Mouse (Mus musculus) hindbrain, embryonic 16.5 days (tissue): Measurements from ENCODE around the gene Pard3b. TPM values are rescaled to one million over a fixed set of nuclear protein-coding genes. Genes with fewer than 3 reads are reported as not detected.
A peak's percentile ranks its signal among the peaks of the same experiment; 100 is the strongest.

Source experiments
- ATAC-seq: fragments of 200-750 bp; cut with Nextera tagmentation; 2 replicates; pipeline ENCODE4 v1.8.0; 2017; ENCODE audit warnings: moderate TSS enrichment, moderate library complexity
- H3K27ac ChIP-seq: fragments of 300-500 bp; sonication (generic); 2 replicates; pipeline ENCODE4 v1.5.1; 2014; ENCODE audit warnings: low read depth, mild to moderate bottlenecking, control low read depth, low read length, moderate library complexity
- H3K27me3 ChIP-seq: fragments of 300-500 bp; sonication (generic); replicated peaks from 2 replicates; pipeline ENCODE4 v1.6.1; 2014; ENCODE audit warnings: low read length; ENCODE audit not compliant: control insufficient read depth, insufficient read depth
- H3K36me3 ChIP-seq: fragments of 300-500 bp; sonication (generic); 2 replicates; pipeline ENCODE4 v1.6.1; 2014; ENCODE audit warnings: mild to moderate bottlenecking, low read length, moderate library complexity, mixed read lengths; ENCODE audit not compliant: control insufficient read depth, insufficient read depth
- H3K4me1 ChIP-seq: fragments of 300-500 bp; sonication (generic); 2 replicates; pipeline ENCODE4 v1.6.1; 2014; ENCODE audit warnings: low read depth, low read length; ENCODE audit not compliant: control insufficient read depth, insufficient read depth
- H3K4me2 ChIP-seq: fragments of 300-500 bp; sonication (generic); 2 replicates; pipeline ENCODE4 v1.6.1; 2014; ENCODE audit warnings: mild to moderate bottlenecking, low read length, control low read depth, moderate library complexity
- H3K4me3 ChIP-seq: fragments of 300-500 bp; sonication (generic); 2 replicates; pipeline ENCODE4 v1.5.1; 2014; ENCODE audit warnings: mild to moderate bottlenecking, low read length, control low read depth, moderate library complexity
- H3K9ac ChIP-seq: fragments of 300-500 bp; sonication (generic); 2 replicates; pipeline ENCODE4 v1.6.1; 2014; ENCODE audit warnings: low read depth, mild to moderate bottlenecking, control low read depth, low read length, moderate library complexity
- H3K9me3 ChIP-seq: fragments of 300-500 bp; sonication (generic); 2 replicates; pipeline ENCODE4 v1.6.1; 2014; ENCODE audit warnings: mild to moderate bottlenecking, low read length, moderate library complexity; ENCODE audit not compliant: control insufficient read depth
- WGBS: fragments of 180-500 bp; shearing (Covaris S2); extraction: QIAGEN DNeasy Blood & Tissue Kit; methylation state at CpG from one replicate; pipeline ENCODE4 v1.1.7; 2014; 5-methylcytosine and 5-hydroxymethylcytosine counted together
- polyA plus RNA-seq: library from polyadenylated mRNA; unstranded; fragments of >200 nt; fragmentation: Nextera tagmentation; extraction: Ambion mirVana; gene quantifications from 2 replicates; pipeline ENCODE4 v1.2.1, GENCODE M21; 2015

The Pard3b gene
- polyA plus RNA-seq, 1 experiment from 2014 or later, result 8.9 TPM

DNA sequence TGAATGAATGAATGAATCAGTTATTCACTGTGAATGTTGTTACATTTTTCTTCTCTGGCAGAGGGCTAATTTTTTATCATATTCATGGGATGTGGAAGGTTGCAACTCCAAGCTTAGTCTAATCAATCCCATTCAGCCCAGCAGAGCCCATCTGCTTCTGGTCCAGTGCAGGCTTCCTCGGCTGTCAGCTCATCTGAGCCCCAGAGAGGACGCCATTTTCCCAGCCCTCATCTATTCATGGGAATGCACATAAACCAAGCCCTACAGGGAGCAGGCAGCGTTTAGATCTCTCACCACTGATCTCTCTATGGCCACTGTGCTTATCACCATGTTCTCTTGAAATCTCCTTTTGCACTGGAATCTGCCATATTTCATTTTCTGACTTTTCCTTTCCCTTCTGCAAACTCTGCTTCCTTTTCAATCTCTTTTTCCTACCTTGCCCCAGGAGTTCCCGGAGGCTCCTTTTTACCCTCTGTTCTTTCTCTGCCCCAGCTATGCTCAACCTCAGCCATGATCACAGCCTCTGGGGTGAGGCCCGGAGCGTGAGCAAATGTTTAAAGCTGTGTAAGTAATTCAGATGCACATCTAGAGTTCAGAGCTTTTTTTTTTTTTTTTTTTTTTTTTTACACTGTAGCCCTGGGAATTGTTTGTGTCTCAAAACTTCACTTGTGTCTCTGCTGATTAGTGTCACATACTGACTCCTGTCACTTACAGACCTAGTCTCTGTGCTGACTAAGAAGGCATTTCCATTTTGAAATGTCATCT is 241.3 kb downstream of the Pard3b start:
- no peaks in the 10 kb centered on the region for H3K36me3 ChIP-seq
- ATAC-seq, result no peak
- 64% methylated on average over 6 of the region's 6 CpGs for WGBS
- H3K9ac ChIP-seq, result no peak overlapping the region
- H3K4me2 ChIP-seq, result no peak overlapping the region
- H3K9me3 ChIP-seq, result no peaks in the 10 kb centered on the region
- H3K4me3 ChIP-seq, result no peak overlapping the region
- no peaks in the 10 kb centered on the region for H3K4me1 ChIP-seq
- no peak overlapping the region for H3K27ac ChIP-seq
- H3K27me3 ChIP-seq, result no peaks in the 10 kb centered on the region

DNA sequence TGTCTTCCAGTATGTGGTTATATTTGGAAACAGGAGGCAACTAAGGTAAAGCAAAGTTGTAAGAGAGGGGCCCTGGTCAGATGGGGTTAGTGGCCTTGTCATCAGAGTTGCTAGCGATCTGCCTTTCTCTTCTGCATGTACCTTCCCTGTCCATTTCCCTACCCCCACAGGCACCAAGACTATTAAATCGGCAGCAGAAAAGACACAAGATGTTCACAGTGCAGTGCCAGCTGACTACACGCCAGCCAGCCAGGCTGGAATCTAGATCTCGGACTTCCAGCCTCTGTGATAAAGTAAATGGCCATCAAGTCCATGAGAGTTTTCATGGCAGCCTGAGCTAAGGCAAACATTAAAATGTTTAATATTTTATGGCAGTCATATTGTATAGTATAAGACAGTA is 257.4 kb downstream of the Pard3b start:
- H3K4me2 ChIP-seq, result no peak overlapping the region
- no peaks in the 10 kb centered on the region for H3K27me3 ChIP-seq
- ATAC-seq, result no peak
- H3K36me3 ChIP-seq, result no peaks in the 10 kb centered on the region
- WGBS, result 66% methylated on average over 4 of the region's 4 CpGs
- no peak overlapping the region for H3K9ac ChIP-seq
- no peaks in the 10 kb centered on the region for H3K4me1 ChIP-seq
- H3K27ac ChIP-seq, result no peak overlapping the region
- no peak overlapping the region for H3K4me3 ChIP-seq
- no peaks in the 10 kb centered on the region for H3K9me3 ChIP-seq

DNA sequence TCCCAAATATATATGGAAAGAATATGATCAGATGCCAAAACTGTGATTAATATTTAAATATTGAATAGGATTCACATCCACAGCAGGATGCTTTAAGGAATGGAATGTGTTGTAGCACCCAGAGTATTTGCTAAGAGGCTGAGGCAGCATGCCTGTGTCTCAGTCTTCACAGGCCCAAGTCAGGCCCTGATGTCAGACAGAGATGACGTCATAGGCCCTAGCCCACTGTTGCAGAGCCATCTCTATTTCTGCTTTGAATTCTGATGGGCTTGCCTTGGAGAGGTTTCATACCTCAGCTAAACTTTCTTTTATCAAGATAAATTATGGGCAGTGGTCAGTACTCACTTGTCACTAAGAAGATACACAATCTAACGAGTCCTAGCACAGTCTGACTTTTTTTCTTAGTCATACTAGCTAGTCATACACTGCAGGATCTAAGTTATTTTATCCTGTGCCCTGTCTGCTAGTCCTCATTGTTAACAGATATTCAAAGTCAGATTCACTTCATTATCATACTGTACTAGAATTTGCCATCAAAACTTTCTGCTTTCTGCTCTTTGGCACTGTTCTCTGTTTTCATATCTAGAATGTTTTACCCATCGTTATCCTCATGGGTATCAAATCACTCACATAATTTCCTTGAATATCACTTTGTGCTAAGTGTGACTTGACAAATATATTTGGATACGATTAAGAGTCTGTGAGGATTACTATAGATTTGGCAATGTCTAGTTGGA is 264.8 kb downstream of the Pard3b start:
- Histone ChIP-seq H3K27me3 (no peaks in the 10 kb centered on the region), H3K4me1 (peaks cover 2% of the 10 kb centered on the region; the same call in 1 of the 2 replicates), H3K4me3 (no peak overlapping the region), H3K9me3 (no peaks in the 10 kb centered on the region), H3K27ac (no peak overlapping the region), H3K9ac (no peak overlapping the region), H3K36me3 (no peaks in the 10 kb centered on the region), H3K4me2 (no peak overlapping the region)
- WGBS, result 75% methylated on average over 4 of the region's 4 CpGs
- ATAC-seq, result no peak

DNA sequence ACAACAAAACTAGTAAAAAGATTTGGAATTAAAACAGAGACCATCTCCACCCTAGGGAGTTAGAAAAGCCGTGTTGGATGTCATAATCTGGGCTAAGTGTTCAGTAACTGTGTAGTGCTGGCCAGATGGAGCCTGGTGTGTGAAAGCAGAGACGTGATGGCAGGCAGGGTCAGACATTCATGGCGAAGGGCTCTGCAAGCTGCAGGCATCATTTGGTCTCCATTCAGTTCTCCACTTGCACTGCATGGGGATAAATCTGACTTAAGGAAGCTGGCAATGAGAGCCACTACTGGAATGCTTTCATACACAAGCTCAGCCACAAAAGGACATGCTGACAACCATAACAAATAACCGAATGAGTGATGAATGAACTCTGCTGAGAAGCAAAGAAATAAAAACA is 265.4 kb downstream of the Pard3b start:
- Histone ChIP-seq H3K9me3 (no peaks in the 10 kb centered on the region), H3K27me3 (no peaks in the 10 kb centered on the region), H3K9ac (no peak overlapping the region), H3K36me3 (no peaks in the 10 kb centered on the region), H3K4me2 (no peak overlapping the region), H3K4me3 (no peak overlapping the region), H3K4me1 (peaks cover 2% of the 10 kb centered on the region; the same call in 1 of the 2 replicates), H3K27ac (no peak overlapping the region)
- WGBS, result 41% methylated on average over 4 of the region's 4 CpGs
- 0 out of 2 replicates have a peak, but pooled peaks have one; percentile 45 for ATAC-seq

DNA sequence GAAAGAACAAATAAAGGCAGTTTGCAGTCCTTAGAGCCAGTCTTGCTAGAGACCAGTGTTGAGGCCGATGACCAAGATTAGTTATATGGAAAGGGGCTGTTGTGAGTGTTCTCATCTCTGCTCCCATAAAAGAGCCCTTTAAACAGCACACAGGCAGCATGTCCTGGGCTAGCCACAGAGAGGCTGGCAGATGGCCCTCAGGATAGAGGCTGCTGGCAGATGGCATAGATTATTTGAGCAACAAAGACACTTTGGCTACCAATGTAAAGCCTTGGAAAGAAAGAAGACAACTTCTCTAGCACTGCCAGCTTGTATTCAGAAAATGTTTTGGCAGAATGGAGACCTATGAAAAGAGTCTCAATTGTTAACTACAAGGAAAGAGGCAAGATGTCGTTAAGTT is 274.3 kb downstream of the Pard3b start:
- Histone ChIP-seq H3K4me2 (no peak overlapping the region), H3K36me3 (no peaks in the 10 kb centered on the region), H3K27me3 (no peaks in the 10 kb centered on the region), H3K4me3 (no peak overlapping the region), H3K9ac (no peak overlapping the region), H3K4me1 (no peaks in the 10 kb centered on the region), H3K9me3 (no peaks in the 10 kb centered on the region), H3K27ac (0 out of 2 replicates have a peak overlapping the region, but pooled peaks have one; percentile 29)
- WGBS, result 40% methylated on average over 2 of the region's 2 CpGs
- peak; percentile 78 for ATAC-seq

DNA sequence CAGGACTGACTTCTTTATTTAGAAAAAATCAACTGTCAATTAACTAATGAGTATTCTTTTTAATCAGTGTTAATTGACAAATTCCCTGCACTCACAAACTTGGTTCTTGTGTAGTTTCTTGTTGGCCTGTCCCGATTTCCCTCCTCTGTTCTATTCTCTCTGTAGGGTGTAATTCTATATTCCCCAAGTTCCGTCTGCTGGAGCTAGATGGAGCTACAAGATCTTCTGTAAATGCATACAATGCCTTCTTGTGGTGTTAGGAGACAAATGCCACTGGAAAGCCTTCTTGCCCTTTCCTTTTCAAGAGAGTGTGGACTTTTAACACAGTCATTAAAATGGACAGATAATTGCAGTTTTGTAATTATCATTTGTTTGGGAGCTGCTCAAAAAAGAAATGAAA is 286.3 kb downstream of the Pard3b start:
- H3K36me3 ChIP-seq, result no peaks in the 10 kb centered on the region

DNA sequence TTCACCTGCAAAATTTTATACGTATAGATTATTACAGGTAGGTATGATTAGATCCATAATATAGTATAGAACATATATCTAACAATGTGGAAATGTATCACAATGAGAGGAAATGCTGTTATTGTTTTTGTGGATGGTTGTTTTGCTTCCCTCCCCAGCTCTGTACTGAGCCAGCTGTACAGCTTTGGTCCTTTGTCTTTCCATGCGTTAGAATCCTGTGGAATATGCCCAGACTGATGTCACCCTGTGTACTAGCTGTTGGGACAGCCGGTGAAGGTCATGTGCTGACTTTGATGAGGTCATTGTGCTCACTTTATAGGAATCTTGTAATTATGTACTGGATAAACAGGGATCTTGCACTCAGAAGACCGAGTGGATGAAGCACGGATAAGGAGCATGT is 286.9 kb downstream of the Pard3b start:
- Histone ChIP-seq H3K4me1 (peaks cover 6% of the 10 kb centered on the region; the same call in 1 of the 2 replicates), H3K4me3 (no peak overlapping the region), H3K9me3 (no peaks in the 10 kb centered on the region), H3K27me3 (no peaks in the 10 kb centered on the region), H3K36me3 (no peaks in the 10 kb centered on the region), H3K4me2 (no peak overlapping the region), H3K27ac (no peak overlapping the region), H3K9ac (no peak overlapping the region)
- no peak for ATAC-seq
- WGBS, result 58% methylated on average over 5 of the region's 5 CpGs

More for the DNA sequence above, 286.3 kb downstream of the Pard3b start:
- 0 out of 2 replicates have a peak, but pooled peaks have one; percentile 42 for ATAC-seq
- H3K4me3 ChIP-seq, result no peak overlapping the region
- 14% methylated on average over 2 of the region's 2 CpGs for WGBS
- H3K4me1 ChIP-seq, result peaks cover 6% of the 10 kb centered on the region; the same call in 1 of the 2 replicates
- no peak overlapping the region for H3K27ac ChIP-seq
- H3K4me2 ChIP-seq, result no peak overlapping the region
- H3K27me3 ChIP-seq, result no peaks in the 10 kb centered on the region
- no peak overlapping the region for H3K9ac ChIP-seq
- no peaks in the 10 kb centered on the region for H3K9me3 ChIP-seq

DNA sequence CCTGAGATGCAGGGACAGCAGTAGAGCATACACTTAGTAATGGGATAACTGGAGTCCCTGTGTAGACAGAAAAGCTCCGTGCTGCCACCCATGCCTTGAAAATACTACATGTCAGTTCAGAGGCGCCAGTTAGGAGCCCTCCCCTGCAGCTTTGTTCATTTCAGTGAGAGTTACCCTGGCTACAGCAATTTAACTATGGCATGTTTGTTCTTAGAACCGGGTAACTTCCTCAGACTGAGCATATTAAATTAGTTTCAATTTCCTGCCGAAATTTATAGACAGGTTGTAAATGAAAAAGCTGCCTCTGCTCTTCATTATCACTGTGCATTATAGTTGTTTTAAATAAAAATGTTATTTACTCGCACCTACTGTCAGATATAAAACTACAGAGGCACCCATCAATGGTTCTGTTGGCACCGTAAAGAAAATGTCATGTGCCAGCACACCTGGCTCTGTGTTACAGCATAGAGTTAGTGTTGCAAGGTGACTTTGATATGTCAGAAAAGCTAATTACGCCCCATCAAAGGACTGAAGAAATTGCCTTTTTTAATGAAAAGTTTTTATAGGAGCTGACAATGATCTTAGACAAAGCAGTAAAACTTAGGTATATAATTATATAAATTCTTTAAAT is 289.6 kb downstream of the Pard3b start:
- H3K4me1 ChIP-seq, result peaks cover 6% of the 10 kb centered on the region; the same call in 1 of the 2 replicates
- WGBS, result 37% methylated on average over 7 of the region's 7 CpGs
- H3K36me3 ChIP-seq, result no peaks in the 10 kb centered on the region
- no peak overlapping the region for H3K4me3 ChIP-seq
- H3K9me3 ChIP-seq, result no peaks in the 10 kb centered on the region
- ATAC-seq, result 0 out of 2 replicates have a peak, but pooled peaks have one; percentile 11
- no peak overlapping the region for H3K9ac ChIP-seq
- no peak overlapping the region for H3K27ac ChIP-seq
- no peak overlapping the region for H3K4me2 ChIP-seq
- H3K27me3 ChIP-seq, result no peaks in the 10 kb centered on the region

DNA sequence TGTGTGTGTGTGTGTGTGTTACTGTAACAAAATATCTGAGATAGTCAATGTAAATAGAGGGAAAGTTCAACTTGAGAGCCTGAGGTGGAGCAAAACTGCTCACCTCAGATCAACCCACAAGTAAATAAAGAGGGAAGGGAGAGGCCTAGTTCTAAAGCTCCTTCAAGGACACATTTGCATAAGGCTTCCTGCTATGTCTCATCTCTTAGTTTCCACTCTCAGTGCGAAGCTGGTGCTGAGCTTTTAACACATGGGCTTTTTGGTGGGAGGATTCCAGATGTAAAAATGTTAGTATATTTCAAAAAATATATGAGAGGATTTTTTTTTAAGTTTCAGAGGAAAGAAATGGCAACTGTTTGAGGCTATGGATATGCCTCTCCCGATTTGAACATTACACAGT is 294.9 kb downstream of the Pard3b start:
- no peaks in the 10 kb centered on the region for H3K27me3 ChIP-seq
- no peak overlapping the region for H3K4me2 ChIP-seq
- ATAC-seq, result no peak
- no peak overlapping the region for H3K4me3 ChIP-seq
- no peak overlapping the region for H3K27ac ChIP-seq
- H3K9ac ChIP-seq, result no peak overlapping the region
- 82% methylated on average over 2 of the region's 2 CpGs for WGBS
- H3K36me3 ChIP-seq, result no peaks in the 10 kb centered on the region
- H3K4me1 ChIP-seq, result no peaks in the 10 kb centered on the region
- H3K9me3 ChIP-seq, result no peaks in the 10 kb centered on the region
